Mouse (Mus musculus): Measurements from ENCODE around the gene Poc1a. TPM values are rescaled to one million over a fixed set of nuclear protein-coding genes. Genes with fewer than 3 reads are reported as not detected.

Gene Poc1a
- polyA plus RNA-seq, 1 experiment from 2014 or later, result 23.8 TPM

DNA sequence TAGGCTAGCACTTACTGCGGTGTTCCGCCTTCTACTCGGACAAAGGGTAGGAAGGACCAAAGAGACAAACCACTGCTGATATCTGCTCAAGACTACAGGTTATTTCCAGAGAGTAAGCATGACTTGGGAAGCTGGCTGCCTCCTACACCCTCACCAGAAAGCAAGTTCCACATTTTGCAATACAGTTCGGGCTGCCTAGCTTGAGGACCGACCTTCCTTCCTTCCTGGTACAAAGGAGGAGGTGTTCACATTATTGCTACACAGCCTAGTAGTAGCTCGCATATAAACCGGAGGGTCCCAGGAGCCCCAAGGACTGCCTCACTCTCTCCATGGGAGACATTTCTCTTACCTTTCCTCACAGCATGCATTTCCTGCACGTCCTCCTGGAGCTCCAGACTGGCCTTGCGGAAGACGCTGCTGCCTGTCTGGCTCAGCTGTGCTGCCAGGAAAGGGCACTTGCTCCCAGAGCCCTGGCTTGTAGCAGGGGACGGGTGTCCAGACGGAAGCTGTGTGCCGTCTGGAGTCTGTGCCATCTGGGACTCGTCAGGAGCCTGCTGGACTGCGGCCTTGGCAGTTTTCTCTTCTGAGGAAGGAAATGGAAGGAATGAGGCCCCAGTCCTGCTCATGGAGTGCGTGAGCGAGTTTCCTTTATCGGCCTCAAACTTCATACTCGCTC, 37.9 kb upstream of the Poc1a start:
- H3K36me3 ChIP-seq, result peaks cover 58% of the 10 kb centered on the region
- H3K4me2 ChIP-seq (replicated peaks), result no peak overlapping the region
- peaks cover 22% of the 10 kb centered on the region for H3K4me1 ChIP-seq
- WGBS, result 49% methylated on average over 19 of the region's 19 CpGs
- peak overlapping the region; percentile 36; the same call in 1 of the 2 replicates for H3K9ac ChIP-seq
- H3K9me3 ChIP-seq, result no peaks in the 10 kb centered on the region
- no peaks in the 10 kb centered on the region for H3K27me3 ChIP-seq
- H3K4me3 ChIP-seq, result no peak overlapping the region
- ATAC-seq (ENCODE audit: low FRiP score, low read depth), result no peak
- peak overlapping the region; percentile 23; the same call in 1 of the 2 replicates for H3K27ac ChIP-seq

DNA sequence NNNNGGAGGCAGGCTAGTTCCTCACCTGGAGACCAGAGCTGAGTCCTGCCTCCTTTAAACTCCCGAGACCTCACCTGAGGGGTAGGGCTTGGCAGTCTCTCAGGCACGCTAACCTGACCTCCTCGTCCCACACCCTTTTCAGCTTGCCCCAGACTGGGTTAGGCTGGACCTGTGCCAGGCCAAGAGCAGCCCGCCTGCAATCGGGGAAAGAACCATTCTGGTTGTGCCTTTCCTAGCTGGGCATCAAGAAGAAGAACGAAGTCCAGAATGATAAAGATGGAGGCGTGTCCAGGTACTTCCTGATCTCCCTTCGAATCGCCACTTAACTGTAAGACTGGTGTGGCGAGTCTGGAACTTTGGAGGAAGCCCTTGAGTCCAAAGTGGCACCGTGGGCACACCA, 31.3 kb upstream of the Poc1a start:
- Histone ChIP-seq H3K27ac (no peak overlapping the region), H3K4me2 (replicated peaks) (no peak overlapping the region), H3K4me3 (no peak overlapping the region), H3K36me3 (no peaks in the 10 kb centered on the region; the same call in 1 of the 2 replicates), H3K9ac (no peak overlapping the region), H3K27me3 (no peaks in the 10 kb centered on the region), H3K9me3 (no peaks in the 10 kb centered on the region), H3K4me1 (peaks cover 26% of the 10 kb centered on the region)
- ATAC-seq (ENCODE audit: low FRiP score, low read depth), result no peak
- 89% methylated on average over 11 of the region's 11 CpGs for WGBS

DNA sequence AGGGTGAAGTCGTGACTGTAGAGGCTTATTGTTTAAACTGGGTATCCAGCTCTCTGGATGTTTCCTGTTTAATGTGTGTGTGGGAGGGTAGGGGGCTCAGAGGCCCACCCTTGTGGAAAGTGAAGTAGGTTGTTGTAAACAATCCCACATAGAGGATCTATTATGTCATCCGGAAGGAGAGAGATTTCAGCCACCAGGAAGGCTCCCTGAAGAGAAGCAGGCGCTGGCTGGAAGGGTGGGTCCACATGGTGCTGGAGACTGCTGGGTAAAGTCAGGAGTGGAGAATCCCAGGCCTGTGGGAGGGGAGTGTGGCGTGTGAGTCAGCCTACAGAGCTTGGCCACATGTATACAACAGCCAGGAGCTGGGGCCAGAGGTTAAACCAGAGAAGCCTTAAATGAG, 30.6 kb upstream of the Poc1a start:
- WGBS, result 53% methylated on average over 4 of the region's 4 CpGs
- no peaks in the 10 kb centered on the region; the same call in 1 of the 2 replicates for H3K36me3 ChIP-seq
- H3K9me3 ChIP-seq, result no peaks in the 10 kb centered on the region
- peaks cover 26% of the 10 kb centered on the region for H3K4me1 ChIP-seq
- no peak overlapping the region for H3K4me2 ChIP-seq (replicated peaks)
- no peaks in the 10 kb centered on the region for H3K27me3 ChIP-seq
- H3K4me3 ChIP-seq, result no peak overlapping the region
- no peak for ATAC-seq (ENCODE audit: low FRiP score, low read depth)
- no peak overlapping the region for H3K27ac ChIP-seq
- H3K9ac ChIP-seq, result 0 out of 2 replicates have a peak overlapping the region, but pooled peaks have one; percentile 13

DNA sequence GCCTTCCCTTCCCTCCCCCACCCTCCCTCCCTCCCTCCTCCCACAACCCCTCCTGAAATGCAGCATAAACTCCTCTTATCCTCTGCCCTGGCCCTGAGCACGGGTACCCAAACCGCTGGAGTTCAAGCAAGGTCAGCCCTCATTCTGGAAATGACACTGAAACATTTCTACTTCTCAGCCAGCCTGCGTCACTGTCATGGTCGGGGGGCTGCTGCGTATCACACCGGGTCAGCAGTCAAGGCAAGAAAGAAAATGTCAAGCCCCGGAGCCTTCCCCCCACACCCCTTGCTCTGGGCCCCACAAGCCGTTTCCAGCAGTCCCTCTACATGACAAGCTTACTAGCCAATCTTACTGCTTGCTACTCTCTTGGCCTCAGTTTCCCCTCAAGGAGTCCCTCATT, 29.8 kb upstream of the Poc1a start:
- H3K4me2 ChIP-seq (replicated peaks), result no peak overlapping the region
- WGBS, result 76% methylated on average over 8 of the region's 8 CpGs
- H3K9me3 ChIP-seq, result no peaks in the 10 kb centered on the region
- no peaks in the 10 kb centered on the region for H3K27me3 ChIP-seq
- H3K36me3 ChIP-seq, result no peaks in the 10 kb centered on the region
- no peak for ATAC-seq (ENCODE audit: low FRiP score, low read depth)
- no peak overlapping the region for H3K4me3 ChIP-seq
- peaks cover 25% of the 10 kb centered on the region for H3K4me1 ChIP-seq
- H3K9ac ChIP-seq, result no peak overlapping the region
- no peak overlapping the region for H3K27ac ChIP-seq

DNA sequence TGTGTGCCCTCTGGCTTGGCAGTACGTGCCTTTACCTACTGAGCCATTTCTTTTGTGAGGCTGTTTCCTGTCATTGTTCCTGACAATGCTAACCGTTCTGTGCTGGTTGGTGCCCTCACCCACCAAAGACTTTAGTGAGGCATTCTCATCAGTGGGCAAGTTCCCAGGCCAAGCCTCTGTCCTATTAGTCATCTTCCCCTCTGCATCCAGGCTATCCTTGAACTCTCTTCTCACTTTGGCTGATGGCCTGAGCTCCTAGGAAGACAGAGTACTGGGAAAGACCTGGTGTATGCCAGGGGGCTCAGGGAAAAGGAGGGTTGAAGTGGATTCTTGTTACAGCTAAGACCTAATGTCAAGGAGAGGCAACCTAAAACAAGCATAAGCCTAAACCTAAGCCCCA, 26.9 kb upstream of the Poc1a start:
- Histone ChIP-seq H3K9ac (no peak overlapping the region), H3K27me3 (no peaks in the 10 kb centered on the region), H3K9me3 (no peaks in the 10 kb centered on the region), H3K36me3 (no peaks in the 10 kb centered on the region), H3K4me1 (peaks cover 6% of the 10 kb centered on the region; the same call in 1 of the 2 replicates), H3K4me2 (replicated peaks) (no peak overlapping the region), H3K4me3 (no peak overlapping the region), H3K27ac (no peak overlapping the region)
- no peak for ATAC-seq (ENCODE audit: low FRiP score, low read depth)
- WGBS, result 73% methylated on average over 1 of the region's 2 CpGs

DNA sequence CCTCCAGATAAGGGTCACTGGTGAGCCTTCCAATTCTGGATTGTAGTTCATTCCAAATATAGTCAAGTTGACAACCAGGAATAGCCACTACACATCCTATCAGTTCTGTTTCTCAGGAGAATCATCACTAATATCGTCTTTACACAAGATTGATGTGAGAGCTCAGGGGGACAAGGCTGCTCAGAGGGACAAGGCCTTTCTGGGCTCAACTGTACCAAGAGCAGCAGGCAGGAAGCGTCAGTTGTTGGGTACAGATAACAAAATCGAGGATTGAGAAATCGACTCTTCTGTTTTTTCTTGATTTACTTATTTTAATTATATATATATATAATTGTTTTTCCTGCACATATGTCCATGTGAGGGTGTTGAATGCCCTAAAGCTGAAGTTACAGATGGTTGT, 22.4 kb upstream of the Poc1a start:
- H3K4me3 ChIP-seq, result no peak overlapping the region
- H3K9ac ChIP-seq, result no peak overlapping the region
- WGBS, result 90% methylated on average over 4 of the region's 4 CpGs
- no peak overlapping the region for H3K27ac ChIP-seq
- H3K4me1 ChIP-seq, result no peaks in the 10 kb centered on the region
- H3K27me3 ChIP-seq, result no peaks in the 10 kb centered on the region
- no peaks in the 10 kb centered on the region for H3K36me3 ChIP-seq
- no peaks in the 10 kb centered on the region for H3K9me3 ChIP-seq
- no peak for ATAC-seq (ENCODE audit: low FRiP score, low read depth)
- no peak overlapping the region for H3K4me2 ChIP-seq (replicated peaks)

DNA sequence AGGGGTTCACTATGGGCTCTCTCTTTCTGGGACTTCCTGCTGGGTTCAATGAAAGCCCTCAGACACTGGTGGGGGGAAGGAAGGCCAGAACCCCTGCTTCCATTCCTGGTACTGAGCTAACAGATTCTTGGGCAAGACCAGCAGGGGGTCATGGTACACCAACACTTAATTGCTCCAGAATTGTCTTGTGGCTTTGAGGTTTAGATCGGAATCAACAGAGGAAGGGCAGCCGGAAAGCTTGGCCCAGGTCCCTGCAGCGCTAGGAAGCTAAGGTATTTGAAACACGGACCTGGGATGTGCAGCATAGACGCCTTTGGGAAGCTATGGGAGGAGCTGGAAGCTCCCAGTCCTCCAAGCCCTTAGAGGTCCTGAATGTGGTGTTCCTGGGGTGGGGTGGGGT, 21.9 kb upstream of the Poc1a start:
- Histone ChIP-seq H3K27me3 (no peaks in the 10 kb centered on the region), H3K4me1 (no peaks in the 10 kb centered on the region), H3K27ac (no peak overlapping the region), H3K9me3 (no peaks in the 10 kb centered on the region), H3K9ac (no peak overlapping the region), H3K4me2 (replicated peaks) (no peak overlapping the region), H3K4me3 (no peak overlapping the region), H3K36me3 (no peaks in the 10 kb centered on the region)
- 67% methylated on average over 5 of the region's 5 CpGs for WGBS
- no peak for ATAC-seq (ENCODE audit: low FRiP score, low read depth)

DNA sequence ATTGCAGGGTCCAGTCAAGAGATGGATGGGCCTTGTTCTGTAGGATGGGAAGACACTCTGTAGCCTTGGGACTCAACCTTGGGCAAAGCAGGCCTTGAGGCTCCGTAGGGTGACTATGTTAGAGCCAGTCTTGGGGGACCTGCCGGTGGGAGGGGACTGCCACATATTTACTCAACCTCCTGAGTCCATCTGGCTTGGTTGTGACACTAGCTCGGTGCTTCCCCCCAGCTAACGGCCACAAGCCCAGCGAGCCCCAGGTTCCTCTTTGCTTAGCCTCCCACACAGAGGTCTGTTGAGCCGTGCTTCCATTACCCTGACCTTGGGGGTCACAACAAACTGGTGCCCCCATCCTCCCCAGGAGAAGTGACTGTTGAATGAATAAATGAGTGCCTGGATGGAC, 19.8 kb upstream of the Poc1a start:
- ATAC-seq (ENCODE audit: low FRiP score, low read depth), result no peak
- H3K4me3 ChIP-seq, result no peak overlapping the region
- no peak overlapping the region for H3K27ac ChIP-seq
- H3K4me1 ChIP-seq, result no peaks in the 10 kb centered on the region
- no peaks in the 10 kb centered on the region for H3K27me3 ChIP-seq
- no peaks in the 10 kb centered on the region for H3K9me3 ChIP-seq
- no peaks in the 10 kb centered on the region for H3K36me3 ChIP-seq
- H3K4me2 ChIP-seq (replicated peaks), result no peak overlapping the region
- 84% methylated on average over 6 of the region's 6 CpGs for WGBS
- no peak overlapping the region for H3K9ac ChIP-seq

DNA sequence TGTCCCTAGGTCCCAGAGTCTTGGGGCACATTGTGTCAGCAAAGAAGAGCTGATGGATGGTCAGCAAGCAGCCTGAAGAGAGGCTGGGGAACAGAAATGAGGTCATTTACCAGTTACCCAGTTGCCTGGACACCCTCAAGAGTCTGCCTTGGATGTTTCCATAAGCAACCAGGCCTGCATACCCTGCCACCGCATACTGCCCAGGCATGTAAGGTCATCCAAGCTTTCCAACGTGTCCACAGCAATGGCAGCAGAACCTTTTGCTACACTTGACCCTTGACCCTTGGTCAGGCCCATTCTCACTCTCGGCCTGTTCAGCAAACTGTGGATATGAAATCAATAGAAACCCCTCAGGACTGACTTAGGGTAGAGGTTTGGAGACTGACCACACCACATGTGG, 19.4 kb upstream of the Poc1a start:
- Histone ChIP-seq H3K4me1 (no peaks in the 10 kb centered on the region), H3K36me3 (no peaks in the 10 kb centered on the region), H3K9ac (no peak overlapping the region), H3K9me3 (no peaks in the 10 kb centered on the region), H3K27me3 (no peaks in the 10 kb centered on the region), H3K27ac (no peak overlapping the region), H3K4me3 (no peak overlapping the region), H3K4me2 (replicated peaks) (no peak overlapping the region)
- 79% methylated on average over 3 of the region's 3 CpGs for WGBS
- ATAC-seq (ENCODE audit: low FRiP score, low read depth), result no peak

DNA sequence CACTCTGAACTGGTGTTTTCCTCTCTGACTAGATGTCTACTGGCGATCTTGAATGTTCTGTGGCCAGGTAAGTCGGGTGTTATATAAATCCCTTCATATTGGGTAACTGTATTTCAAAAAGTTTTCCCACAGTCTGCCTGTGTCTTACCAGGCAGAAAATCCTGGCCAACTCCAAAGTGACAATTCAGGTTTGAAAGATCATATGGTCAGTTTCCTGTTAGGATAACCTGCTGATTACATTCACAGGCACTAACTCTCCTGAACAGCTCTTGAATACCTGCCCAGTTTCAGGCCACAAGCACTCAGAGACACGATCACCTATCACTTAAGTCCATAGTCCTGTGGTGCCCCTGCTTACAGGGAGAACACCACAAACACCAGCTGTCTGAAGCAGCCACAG, 18.8 kb upstream of the Poc1a start:
- no peaks in the 10 kb centered on the region for H3K4me1 ChIP-seq
- H3K27me3 ChIP-seq, result no peaks in the 10 kb centered on the region
- no peak overlapping the region for H3K9ac ChIP-seq
- no peaks in the 10 kb centered on the region for H3K9me3 ChIP-seq
- ATAC-seq (ENCODE audit: low FRiP score, low read depth), result no peak
- H3K4me3 ChIP-seq, result no peak overlapping the region
- no peaks in the 10 kb centered on the region for H3K36me3 ChIP-seq
- 83% methylated on average over 3 of the region's 3 CpGs for WGBS
- H3K4me2 ChIP-seq (replicated peaks), result no peak overlapping the region
- H3K27ac ChIP-seq, result no peak overlapping the region

DNA sequence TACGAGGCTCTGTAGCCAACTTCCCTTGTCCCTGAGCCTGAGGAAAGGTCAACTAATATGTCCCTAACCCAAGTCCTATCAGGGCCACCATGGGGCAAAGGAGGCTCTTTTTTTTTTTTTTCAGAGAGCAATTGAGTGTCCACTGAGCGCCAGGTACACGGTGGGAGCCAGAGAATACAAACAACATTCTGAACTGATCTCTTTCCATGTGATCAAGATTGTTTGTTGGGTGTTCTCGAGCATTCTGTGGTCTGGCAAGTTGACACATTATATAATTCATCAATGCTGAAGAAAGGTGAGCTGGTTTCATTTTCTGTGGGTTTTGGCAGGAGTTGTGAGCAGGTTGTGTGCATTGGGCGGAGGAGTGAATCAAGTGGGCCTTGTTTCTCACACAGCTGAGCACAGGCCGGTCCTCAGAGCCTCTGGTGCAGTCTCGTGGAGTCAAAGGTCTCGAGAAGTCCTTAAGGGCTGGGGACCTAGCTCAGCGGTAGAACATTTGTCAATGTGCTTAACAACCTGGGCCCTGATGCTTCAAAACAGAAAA, 17.4 kb upstream of the Poc1a start:
- Histone ChIP-seq H3K9me3 (no peaks in the 10 kb centered on the region), H3K4me2 (replicated peaks) (no peak overlapping the region), H3K4me3 (no peak overlapping the region), H3K27ac (no peak overlapping the region), H3K4me1 (no peaks in the 10 kb centered on the region), H3K9ac (no peak overlapping the region), H3K36me3 (no peaks in the 10 kb centered on the region), H3K27me3 (no peaks in the 10 kb centered on the region)
- no peak for ATAC-seq (ENCODE audit: low FRiP score, low read depth)
- WGBS, result 79% methylated on average over 9 of the region's 9 CpGs

DNA sequence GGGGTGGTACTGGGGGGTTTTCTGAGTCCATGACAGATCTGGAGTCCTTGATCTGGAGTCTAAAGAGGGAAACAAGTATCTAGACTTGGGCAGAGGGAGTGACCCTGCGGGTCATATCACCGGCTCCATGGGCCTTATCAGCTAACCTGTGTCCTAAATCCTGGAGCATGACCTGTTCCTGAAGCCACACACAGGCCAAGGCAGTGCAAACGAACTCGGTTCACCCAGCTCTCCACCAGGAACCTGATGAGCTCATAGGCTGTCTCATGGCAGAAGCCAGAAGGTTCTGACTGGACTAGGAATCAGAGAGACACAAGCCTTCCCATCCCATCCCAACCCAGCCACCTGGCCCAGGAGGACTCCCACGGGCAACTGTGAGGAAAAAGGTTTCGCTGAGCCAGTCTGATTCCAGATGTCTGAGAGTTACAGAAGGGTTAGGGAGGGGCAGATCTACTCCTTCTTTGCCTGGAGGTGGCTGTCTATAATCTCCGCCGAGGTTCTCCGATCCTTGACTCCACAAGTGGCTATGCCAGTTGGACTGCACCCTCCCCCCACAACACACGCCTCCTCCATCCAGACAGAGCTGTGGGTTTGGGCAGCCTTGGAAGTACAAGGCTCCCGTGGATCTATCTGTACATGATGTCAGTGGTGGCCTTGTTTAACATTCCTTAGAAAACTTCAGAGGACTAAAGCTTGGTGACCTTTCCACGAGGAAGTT, 15.3 kb upstream of the Poc1a start:
- no peak for ATAC-seq (ENCODE audit: low FRiP score, low read depth)
- Histone ChIP-seq H3K36me3 (no peaks in the 10 kb centered on the region), H3K4me1 (no peaks in the 10 kb centered on the region), H3K9ac (no peak overlapping the region), H3K4me3 (no peak overlapping the region), H3K4me2 (replicated peaks) (no peak overlapping the region), H3K9me3 (no peaks in the 10 kb centered on the region), H3K27ac (no peak overlapping the region), H3K27me3 (no peaks in the 10 kb centered on the region)
- 73% methylated on average over 12 of the region's 12 CpGs for WGBS

Data from limb, embryonic 13.5 days (tissue).